Mouse (Mus musculus) C2C12 (cell line): ENCODE results near the gene Ednra.

Source experiments
- CTCF ChIP-seq: IDR thresholded peaks from one replicate; pipeline ENCODE4 v1.5.1; 2011; ENCODE audit not compliant: control insufficient read depth, insufficient read depth, insufficient read length
- MAX ChIP-seq: IDR thresholded peaks from one replicate; pipeline ENCODE4 v1.6.1; 2011; ENCODE audit warnings: mild to moderate bottlenecking, control low read depth
- USF1 ChIP-seq: IDR thresholded peaks from one replicate; pipeline ENCODE4 v1.6.1; 2011; ENCODE audit warnings: low read depth, mild to moderate bottlenecking, control low read depth, moderate library complexity

DNA sequence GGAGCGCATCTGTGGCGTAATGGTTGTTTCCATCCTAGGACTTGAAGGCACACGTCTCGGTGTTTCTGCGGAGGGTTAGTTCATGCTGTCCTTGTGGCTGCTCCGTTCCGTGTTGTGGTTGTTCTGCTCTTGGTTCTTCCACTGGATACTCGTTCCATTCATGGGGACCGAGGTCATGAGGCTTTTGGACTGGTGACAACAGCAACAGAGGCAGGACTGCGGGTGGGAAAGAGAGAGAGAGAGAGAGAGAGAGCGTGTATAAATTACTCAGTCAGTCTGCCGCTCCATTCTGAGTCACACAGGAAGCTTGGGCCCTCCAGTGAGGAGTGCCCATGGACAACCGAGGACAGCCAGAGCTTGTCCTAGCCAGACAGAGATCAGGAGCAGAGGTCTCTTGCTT, 59.4 kb downstream of the Ednra start:
- TF ChIP-seq CTCF = no peak
- TF ChIP-seq MAX = no peak
- TF ChIP-seq USF1 = no peak
